Mouse (Mus musculus) common myeloid progenitor, adult 5-6 weeks (primary cell): ENCODE measurements around the gene Cotl1. TPM values are rescaled to one million over a fixed set of nuclear protein-coding genes. Genes with fewer than 3 reads are reported as not detected.
"Not testable (repeated sequence)": the region's sequence is repeated elsewhere in the genome, so short reads cannot be mapped to it uniquely, and the experiment has no call there.

ENCODE experiments used
- ATAC-seq: replicated peaks from 2 replicates; pipeline ENCODE4 v1.8.0; 2016; ENCODE audit warnings: low read depth, mild to moderate bottlenecking, moderate TSS enrichment, inconsistent platforms; ENCODE audit not compliant: poor library complexity, severe bottlenecking
- total RNA-seq: library from RNA; stranded (forward); fragments of 200-1000, 187-1606 nt; gene quantifications from 2 replicates; pipeline ENCODE4 v1.2.3, GENCODE M21; 2017

Cotl1 gene
- 79.3 and 132 TPM in 2 replicates for total RNA-seq

- peak; percentile 78 for ATAC-seq
Observed at GRCm38 (mm10) chr8:119840275-119840808, at the start of gene Cotl1. Cotl1 (minus strand) TSS chr8:119840544.

GRCm38 (mm10) chr8:119888012-119888411, 47.7 kb upstream of the Cotl1 start:
- no peak for ATAC-seq

DNA sequence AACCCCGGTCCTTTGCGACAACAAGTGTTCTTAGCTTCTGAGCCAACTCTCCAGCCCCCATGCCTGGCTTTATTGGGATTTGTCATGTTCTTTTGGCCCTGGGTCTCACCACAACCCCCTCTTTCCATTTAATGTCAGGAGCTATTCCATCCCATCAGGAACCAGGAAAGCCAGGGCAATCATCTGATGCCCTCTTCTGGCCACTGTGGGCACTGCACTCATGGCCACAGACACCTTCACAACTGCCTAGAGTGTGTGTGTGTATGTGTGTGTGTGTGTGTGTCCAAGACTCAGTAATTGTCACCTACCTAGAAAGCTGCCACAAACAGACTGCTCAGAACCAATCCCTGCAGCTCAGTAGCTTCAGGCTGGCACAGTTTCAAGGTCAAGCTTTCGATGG, 46.8 kb upstream of the Cotl1 start:
- peak; percentile 66; the same call in 1 of the 2 replicates for ATAC-seq

DNA sequence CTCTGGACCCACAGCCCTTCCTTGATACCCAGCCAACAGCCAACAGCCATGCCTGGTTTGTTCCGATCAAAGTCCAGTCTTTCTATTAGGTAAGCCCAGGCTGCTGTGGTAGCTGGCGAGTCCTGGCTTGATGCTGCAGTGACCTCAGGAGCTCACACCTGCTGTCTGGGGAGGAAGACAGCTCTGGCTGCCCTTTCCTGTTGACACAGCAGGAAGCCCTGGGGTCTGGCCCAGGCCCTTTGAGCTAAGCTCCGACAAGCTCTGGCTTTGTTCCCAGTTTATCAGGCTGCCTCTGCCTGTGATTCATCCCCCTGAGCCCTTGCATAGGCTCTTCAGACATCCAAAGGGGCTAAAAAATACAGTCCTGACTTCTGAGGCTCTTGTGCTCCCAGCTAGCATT, 45.3 kb upstream of the Cotl1 start:
- ATAC-seq, result no peak

GRCm38 (mm10) chr8:119883281-119883680, 42.9 kb upstream of the Cotl1 start:
- ATAC-seq, result no peak

DNA sequence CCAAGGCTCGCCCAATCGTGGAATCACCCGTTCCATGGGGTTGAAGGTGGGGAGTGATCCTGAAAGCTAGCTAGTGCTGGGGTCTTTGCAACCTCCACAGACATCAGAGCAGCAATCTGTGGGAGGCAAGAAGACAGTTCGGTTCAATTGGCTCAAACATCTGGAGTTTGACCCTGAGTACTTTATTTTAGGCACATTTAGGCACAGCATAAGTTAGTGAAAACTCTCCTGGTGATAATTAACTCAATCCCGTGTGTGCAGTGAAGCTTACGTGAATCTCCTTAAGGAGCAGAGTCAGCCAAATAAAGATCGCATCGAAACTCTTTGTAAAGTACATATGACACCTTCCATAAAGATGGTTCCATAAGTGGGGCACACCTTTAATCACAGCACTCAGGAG, 41.6 kb upstream of the Cotl1 start:
- no peak for ATAC-seq

- ATAC-seq, result no peak
Observed at GRCm38 (mm10) chr8:119881301-119881700, 41.0 kb upstream of the Cotl1 start.

DNA sequence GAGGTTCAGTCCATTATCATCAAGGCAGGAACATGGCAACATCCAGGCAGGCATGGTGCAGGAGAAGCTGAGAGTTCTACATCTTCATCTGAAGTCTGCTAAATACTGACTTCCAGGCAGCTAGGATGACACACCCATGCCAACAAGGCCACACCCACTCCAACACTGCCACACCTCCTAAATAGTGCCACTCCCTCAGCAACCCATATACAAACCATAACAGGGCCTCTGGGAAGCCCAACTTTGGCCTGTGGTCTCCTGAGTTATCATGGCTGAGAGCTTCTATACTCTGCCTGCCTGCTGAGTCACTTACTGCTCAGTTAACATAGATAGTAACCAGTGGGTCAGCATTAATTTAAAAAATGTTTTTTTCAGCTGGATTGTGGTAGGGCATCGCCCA, 32.8 kb upstream of the Cotl1 start:
- peak; percentile 86 for ATAC-seq

- no peak for ATAC-seq
Observed at GRCm38 (mm10) chr8:119869616-119870015, 29.3 kb upstream of the Cotl1 start.

GRCm38 (mm10) chr8:119862749-119863148, 22.4 kb upstream of the Cotl1 start:
- no peak for ATAC-seq

DNA sequence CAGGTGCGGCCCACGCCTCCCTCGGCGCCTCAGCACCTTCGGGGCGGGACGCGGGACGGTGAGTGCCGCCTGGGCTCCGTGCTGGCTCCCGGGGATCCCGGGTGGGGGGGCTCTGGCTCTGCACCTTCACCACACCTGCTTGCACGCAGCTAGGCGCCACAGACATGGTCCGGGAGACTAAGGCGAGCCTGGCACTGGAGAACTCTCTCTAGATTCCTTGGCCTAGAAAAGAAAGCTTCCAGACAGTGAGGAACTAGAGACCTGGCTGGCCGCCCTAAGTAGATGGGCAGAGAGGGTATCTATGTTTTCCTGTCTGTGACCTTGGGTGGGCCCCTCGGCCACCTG, 22.0 kb upstream of the Cotl1 start:
- ATAC-seq, result no peak

GRCm38 (mm10) chr8:119861706-119862389, 21.5 kb upstream of the Cotl1 start, which contains the start of gene Klhl36:
Klhl36 (plus strand) TSS chr8:119862266.
- ATAC-seq, result peak; percentile 94

GRCm38 (mm10) chr8:119857767-119858166, 17.4 kb upstream of the Cotl1 start:
- peak; percentile 53 for ATAC-seq

- peak; percentile 33; the same call in 1 of the 2 replicates for ATAC-seq
Observed at GRCm38 (mm10) chr8:119855656-119856055, 15.3 kb upstream of the Cotl1 start.

DNA sequence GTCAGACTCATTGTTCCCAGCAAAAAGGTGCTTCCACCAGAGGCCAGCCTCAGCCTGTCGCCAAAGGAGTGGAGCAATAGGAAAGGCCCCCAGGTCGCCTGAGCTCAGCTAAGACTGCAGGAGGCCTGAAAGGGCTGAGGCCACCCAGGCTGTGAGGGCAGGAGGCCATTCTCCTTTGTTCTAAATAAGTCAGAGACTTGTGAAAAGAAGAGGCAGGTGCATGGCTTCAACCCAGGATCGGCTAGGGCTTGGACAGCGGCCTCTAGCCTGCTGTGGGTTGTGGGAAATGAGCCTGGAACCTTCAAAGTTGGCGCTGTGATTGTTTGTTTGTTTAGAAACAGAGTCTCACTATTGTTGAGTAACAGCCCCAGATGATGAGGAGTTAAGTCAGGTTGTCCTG, 13.7 kb upstream of the Cotl1 start:
- no peak for ATAC-seq

DNA sequence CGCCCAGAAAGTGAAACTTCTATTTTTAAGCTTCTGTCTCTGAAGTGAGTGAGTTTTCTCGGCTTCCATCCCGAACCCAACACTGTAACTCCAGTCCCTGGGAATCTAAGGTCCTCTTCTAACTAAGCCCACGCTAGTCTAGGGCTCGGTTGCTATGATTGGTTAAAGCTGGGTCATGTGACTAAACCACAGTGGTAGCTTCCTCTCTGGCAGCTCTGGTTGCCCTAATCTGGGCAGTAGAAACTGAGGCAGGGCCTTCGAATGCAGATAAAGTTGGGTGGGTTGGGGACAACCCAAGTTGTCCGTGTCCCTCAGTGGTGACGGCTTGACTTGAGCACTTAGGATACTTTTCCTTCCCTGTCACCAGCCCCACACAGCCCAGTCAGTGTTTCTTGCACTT, 13.2 kb upstream of the Cotl1 start:
- ATAC-seq, result no peak

- ATAC-seq, result no peak
Observed at GRCm38 (mm10) chr8:119847232-119847922, 7.0 kb upstream of the Cotl1 start.

- not testable (repeated sequence) for ATAC-seq
Observed at GRCm38 (mm10) chr8:119845741-119846140, 5.4 kb upstream of the Cotl1 start.

GRCm38 (mm10) chr8:119844577-119844976, 4.2 kb upstream of the Cotl1 start:
- ATAC-seq, result no peak

- peak; percentile 48 for ATAC-seq
Observed at GRCm38 (mm10) chr8:119843444-119843843, 3.1 kb upstream of the Cotl1 start.

GRCm38 (mm10) chr8:119840905-119841411, 614 bp upstream of the Cotl1 start:
- ATAC-seq, result 0 out of 2 replicates have a peak, but pooled peaks have one; percentile 1
